Mouse (Mus musculus): ENCODE measurements at regions not wholly inside any gene's neighbourhood (a gene's known extent, or its start where the extent isn't known, plus 50 kb on each side); places are given as distances from the start of the nearest gene placed in this dataset.

GRCm38 (mm10) chr11:32994391-32994790 is 152.8 kb downstream of the Fgf18 start:
- no peak for TF ChIP-seq CTCF (IDR thresholded peaks at IDR 0.05; ENCODE audit: control insufficient read depth, insufficient read depth, low read length)
- TF ChIP-seq POLR2A (IDR thresholded peaks at IDR 0.05; ENCODE audit: borderline replicate concordance, control insufficient read depth, low read depth, low read length): no peak
